17 mouse cellular contexts compared by ENCODE assay signal in genomic region chr5:135454256-135454655, GRCm38 (mm10). TPM values are rescaled to one million over a fixed set of nuclear protein-coding genes. Genes with fewer than 3 reads are reported as not detected.
A peak's percentile ranks its signal among the peaks of the same experiment; 100 is the strongest.
DNase-seq lines count a peak whose midpoint lies in the region; ATAC-seq and TF ChIP-seq lines count a peak whose summit lies in the region.
"Had no signal": no experiment of that assay in that cellular context is flagged by ENCODE, and none has a peak within 500 bp of the region (broad histone marks: within the 10 kb centered on the region; RNA-seq: fewer than 3 reads in every experiment).

No protein-coding gene starts in this region.

- no peak for TF ChIP-seq POLR2A in ES-Bruce4 (IDR thresholded peaks at IDR 0.05; ENCODE audit: insufficient read depth, low read length)

- H3K27me3 ChIP-seq in intestine, postnatal 0 days (replicated peaks; ENCODE audit: control insufficient read depth, insufficient read depth, low read length), result no peaks in the 10 kb centered on the region
- H3K27me3 ChIP-seq in intestine, embryonic 16.5 days (replicated peaks; ENCODE audit: control insufficient read depth, insufficient read depth, low read length), result no peaks in the 10 kb centered on the region
- no peaks in the 10 kb centered on the region for H3K27me3 ChIP-seq in lung, embryonic 14.5 days (ENCODE audit: insufficient read depth, low read length)
- no peaks in the 10 kb centered on the region for H3K27me3 ChIP-seq in ES-Bruce4 (ENCODE audit: control insufficient read depth, insufficient read depth, low read length, poor library complexity, severe bottlenecking)
- H3K27me3 ChIP-seq: heart, embryonic 13.5 days; intestine, embryonic 15.5 days; lung, embryonic 15.5 days; megakaryocyte, embryonic 14.5 days had no signal

- 0 out of 2 replicates have a peak, but pooled peaks cover 3% of the 10 kb centered on the region for H3K9me3 ChIP-seq in intestine, postnatal 0 days (ENCODE audit: control insufficient read depth)
- H3K9me3 ChIP-seq in intestine, embryonic 16.5 days (ENCODE audit: control insufficient read depth, low read length), result no peaks in the 10 kb centered on the region
- H3K9me3 ChIP-seq in lung, embryonic 14.5 days (ENCODE audit: low read depth, low read length), result no peaks in the 10 kb centered on the region
- H3K9me3 ChIP-seq in ES-Bruce4 (replicated peaks; ENCODE audit: control insufficient read depth, insufficient read depth, low read length, poor library complexity, severe bottlenecking), result no peaks in the 10 kb centered on the region
- H3K9me3 ChIP-seq: intestine, embryonic 15.5 days; lung, embryonic 15.5 days had no signal

- TF ChIP-seq CTCF in intestine, postnatal 0 days (IDR thresholded peaks at IDR 0.05; ENCODE audit: low read depth), result peak; percentile 39
- TF ChIP-seq CTCF in lung, embryonic 14.5 days (IDR thresholded peaks at IDR 0.05; ENCODE audit: low read depth), result peak; percentile 48
- peak; percentile 14 for TF ChIP-seq CTCF in ES-Bruce4 (IDR thresholded peaks at IDR 0.05; ENCODE audit: low read depth, low read length)

- H3K4me2 ChIP-seq in intestine, postnatal 0 days (replicated peaks; ENCODE audit: low read depth), result no peak overlapping the region
- H3K4me2 ChIP-seq in intestine, embryonic 16.5 days (ENCODE audit: low read depth, low read length), result no peak overlapping the region
- no peak overlapping the region for H3K4me2 ChIP-seq in lung, embryonic 14.5 days
- H3K4me2 ChIP-seq: heart, embryonic 13.5 days; intestine, embryonic 15.5 days; lung, embryonic 15.5 days had no signal

- DNase-seq in lung, embryonic 14.5 days, result peak; percentile 17
- DNase-seq in lung, postnatal 36 days, result no peak
- DNase-seq in ZHBTc4 (ENCODE audit: low read depth, low spot score), result peak; percentile 77
- no peak for DNase-seq in cerebellum, adult 11-12 months
- DNase-seq: adrenal gland, postnatal 36 days; gastrocnemius, postnatal 36 days; heart, postnatal 4 days; thymus, postnatal 36 days had no signal

- H3K4me3 ChIP-seq in intestine, postnatal 0 days (ENCODE audit: low read depth, low read length), result no peak overlapping the region
- H3K4me3 ChIP-seq in intestine, embryonic 16.5 days (ENCODE audit: low read length), result no peak overlapping the region
- H3K4me3 ChIP-seq in lung, embryonic 14.5 days (ENCODE audit: low read depth, low read length), result no peak overlapping the region
- H3K4me3 ChIP-seq in ES-Bruce4 (ENCODE audit: low read depth, low read length), result no peak overlapping the region
- H3K4me3 ChIP-seq: heart, embryonic 13.5 days; intestine, embryonic 15.5 days; lung, embryonic 15.5 days; megakaryocyte, embryonic 14.5 days had no signal

- no peak overlapping the region for H3K9ac ChIP-seq in intestine, postnatal 0 days (ENCODE audit: low read depth, low read length)
- no peak overlapping the region for H3K9ac ChIP-seq in intestine, embryonic 16.5 days (ENCODE audit: low read depth, low read length)
- no peak overlapping the region for H3K9ac ChIP-seq in lung, embryonic 14.5 days
- no peak overlapping the region for H3K9ac ChIP-seq in ES-Bruce4 (ENCODE audit: low read depth, poor library complexity, severe bottlenecking)
- H3K9ac ChIP-seq: heart, embryonic 13.5 days; intestine, embryonic 15.5 days; lung, embryonic 15.5 days had no signal

- WGBS in intestine, postnatal 0 days, result 100% methylated on average over 2 of the region's 2 CpGs
- 97% methylated on average over 2 of the region's 2 CpGs for WGBS in intestine, embryonic 16.5 days
- WGBS in lung, embryonic 14.5 days, result 93% methylated on average over 2 of the region's 2 CpGs

- H3K27ac ChIP-seq in intestine, postnatal 0 days (ENCODE audit: low read depth, low read length), result no peak overlapping the region
- H3K27ac ChIP-seq in intestine, embryonic 16.5 days (ENCODE audit: low read length), result no peak overlapping the region
- no peak overlapping the region for H3K27ac ChIP-seq in lung, embryonic 14.5 days (ENCODE audit: low read depth)
- no peak overlapping the region for H3K27ac ChIP-seq in ES-Bruce4 (ENCODE audit: insufficient read depth, low read length)
- H3K27ac ChIP-seq: heart, embryonic 13.5 days; intestine, embryonic 15.5 days; lung, embryonic 15.5 days had no signal

- ATAC-seq in intestine, postnatal 0 days, result no peak
- no peak for ATAC-seq in intestine, embryonic 16.5 days
- no peak for ATAC-seq in lung, embryonic 14.5 days (ENCODE audit: insufficient read depth)
- no peak for ATAC-seq in erythroblast, adult 5-6 weeks (replicated peaks; ENCODE audit: low FRiP score, poor library complexity, severe bottlenecking)
- ATAC-seq: intestine, embryonic 15.5 days had no signal

- peaks cover 22% of the 10 kb centered on the region for H3K36me3 ChIP-seq in intestine, postnatal 0 days (ENCODE audit: control insufficient read depth, insufficient read depth)
- H3K36me3 ChIP-seq in intestine, embryonic 16.5 days (ENCODE audit: control insufficient read depth, insufficient read depth, low read length), result no peaks in the 10 kb centered on the region; the same call in 1 of the 2 replicates
- H3K36me3 ChIP-seq in lung, embryonic 14.5 days (ENCODE audit: insufficient read depth), result peaks cover 56% of the 10 kb centered on the region
- H3K36me3 ChIP-seq in ES-Bruce4 (ENCODE audit: control insufficient read depth, insufficient read depth, low read length, poor library complexity, severe bottlenecking), result peaks cover 6% of the 10 kb centered on the region; the same call in 1 of the 2 replicates
- H3K36me3 ChIP-seq: G1E had no signal

- H3K4me1 ChIP-seq in intestine, postnatal 0 days (replicated peaks; ENCODE audit: control insufficient read depth, insufficient read depth, low read length), result no peaks in the 10 kb centered on the region
- no peaks in the 10 kb centered on the region for H3K4me1 ChIP-seq in intestine, embryonic 16.5 days (ENCODE audit: control insufficient read depth, insufficient read depth, low read length)
- H3K4me1 ChIP-seq in lung, embryonic 14.5 days (ENCODE audit: insufficient read depth), result no peaks in the 10 kb centered on the region
- no peaks in the 10 kb centered on the region for H3K4me1 ChIP-seq in ES-Bruce4 (ENCODE audit: control insufficient read depth, insufficient read depth, low read length)
- H3K4me1 ChIP-seq: heart, embryonic 13.5 days; intestine, embryonic 15.5 days; lung, embryonic 15.5 days; megakaryocyte, embryonic 14.5 days had no signal

- no peak for TF ChIP-seq EP300 in ES-Bruce4 (IDR thresholded peaks at IDR 0.05; ENCODE audit: insufficient read depth, low read depth, low read length)

RNA-seq across cellular contexts. Expression of gene Pom121, which starts 59.9 kb away (rescaled TPM):
- polyA plus RNA-seq in intestine, postnatal 0 days (2015; fragmentation: Nextera tagmentation; extraction: Ambion mirVana), result 5.2 and 5.3 TPM in 2 replicates
- 6.9 and 7.5 TPM in 2 replicates for polyA plus RNA-seq in intestine, embryonic 16.5 days (2015; fragmentation: Nextera tagmentation; extraction: Ambion mirVana)
- polyA plus RNA-seq in lung, embryonic 14.5 days (2014; fragmentation: Nextera tagmentation; extraction: Ambion mirVana), result 18.9 and 19.1 TPM in 2 replicates
- polyA plus RNA-seq in ES-Bruce4 (2011; ENCODE audit: insufficient read depth, insufficient read length, low read depth, missing spikeins), result 68.9 and 71.8 TPM in 2 replicates
- total RNA-seq in erythroblast, adult 5-6 weeks (2015; ENCODE audit: low replicate concordance), result 13.8 and 21.3 TPM in 2 replicates
- total RNA-seq in erythroblast, adult 5-6 weeks (2017; ENCODE audit: low replicate concordance), result 2.8 and 4.3 TPM in 2 replicates

Comparison
In these comparisons a context has a peak if more than half of its experiments do, and no peak if none do; other contexts are left out.
1. DNase-seq: peak in lung, embryonic 14.5 days (single experiment) and ZHBTc4 (single experiment); none in lung, postnatal 36 days (single experiment) and cerebellum, adult 11-12 months (single experiment).
2. Peak in every context shown above with its lines, with median percentiles within 50 percentile points of each other: CTCF ChIP-seq.